21 mouse cellular contexts compared by ENCODE assay signal in the genomic region with DNA sequence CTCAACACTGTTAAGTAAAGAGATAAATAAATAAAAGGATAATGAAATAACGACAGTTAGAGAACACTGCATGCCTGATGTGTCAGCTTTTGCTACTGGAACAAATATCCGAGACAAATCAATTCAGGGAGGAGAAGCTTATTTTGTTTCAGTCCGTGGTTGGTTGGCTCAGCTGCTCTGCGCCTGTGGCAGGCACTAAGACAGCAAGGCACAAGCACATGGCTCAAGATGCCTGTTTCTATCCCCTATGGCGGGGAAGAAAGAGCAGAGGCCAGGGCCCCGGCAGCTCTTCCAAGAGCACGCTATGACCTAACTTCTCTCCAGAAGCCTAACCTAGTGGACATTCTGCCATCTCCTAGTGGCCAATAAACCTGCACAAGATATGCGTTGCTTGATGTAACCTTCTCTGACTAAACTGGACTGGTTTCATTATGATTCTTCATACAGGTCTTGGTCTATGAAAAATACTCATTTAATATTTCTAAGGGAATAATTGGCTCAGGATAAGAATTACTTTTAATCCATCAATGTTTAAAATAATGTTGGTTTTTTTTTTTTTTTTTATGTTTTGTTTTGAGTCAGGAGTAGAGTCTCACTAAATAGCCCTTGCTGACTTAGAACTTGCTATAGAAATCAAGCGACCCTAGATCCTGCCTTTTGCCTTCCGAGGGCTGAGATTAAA. TPM values are rescaled to one million over a fixed set of nuclear protein-coding genes. Genes with fewer than 3 reads are reported as not detected.
DNase-seq lines count a peak whose midpoint lies in the region; ATAC-seq and TF ChIP-seq lines count a peak whose summit lies in the region.
"Had no signal": no experiment of that assay in that cellular context is flagged by ENCODE, and none has a peak within 500 bp of the region (broad histone marks: within the 10 kb centered on the region; RNA-seq: fewer than 3 reads in every experiment).

No protein-coding gene starts in this region.

- H3K27me3 ChIP-seq in midbrain, embryonic 12.5 days, result no peaks in the 10 kb centered on the region
- no peaks in the 10 kb centered on the region for H3K27me3 ChIP-seq in midbrain, embryonic 10.5 days (ENCODE audit: low read depth, poor library complexity, severe bottlenecking)
- no peaks in the 10 kb centered on the region for H3K27me3 ChIP-seq in hindbrain, postnatal 0 days (ENCODE audit: insufficient read depth, low read length)
- no peaks in the 10 kb centered on the region for H3K27me3 ChIP-seq in neural tube, embryonic 14.5 days (ENCODE audit: control insufficient read depth, insufficient read depth, low read length)
- H3K27me3 ChIP-seq: embryonic facial prominence, embryonic 15.5 days; megakaryocyte, embryonic 14.5 days had no signal

- no peak overlapping the region for H3K9ac ChIP-seq in midbrain, embryonic 12.5 days (replicated peaks)
- 0 out of 2 replicates have a peak overlapping the region, but pooled peaks have one; percentile 9 for H3K9ac ChIP-seq in hindbrain, postnatal 0 days (replicated peaks; ENCODE audit: low read length)
- no peak overlapping the region for H3K9ac ChIP-seq in neural tube, embryonic 14.5 days (replicated peaks; ENCODE audit: low read depth, low read length)
- H3K9ac ChIP-seq: embryonic facial prominence, embryonic 15.5 days had no signal

- H3K9me3 ChIP-seq in midbrain, embryonic 12.5 days, result no peaks in the 10 kb centered on the region
- H3K9me3 ChIP-seq in midbrain, embryonic 10.5 days (replicated peaks), result no peaks in the 10 kb centered on the region
- no peaks in the 10 kb centered on the region for H3K9me3 ChIP-seq in hindbrain, postnatal 0 days (ENCODE audit: low read length)
- H3K9me3 ChIP-seq in neural tube, embryonic 14.5 days (ENCODE audit: control insufficient read depth, low read length), result no peaks in the 10 kb centered on the region
- H3K9me3 ChIP-seq: embryonic facial prominence, embryonic 15.5 days; limb, embryonic 10.5 days had no signal

- ATAC-seq in midbrain, embryonic 12.5 days (ENCODE audit: low FRiP score, low read depth), result peak; percentile 82; the same call in 1 of the 2 replicates
- peak; percentile 45; the same call in 1 of the 2 replicates for ATAC-seq in hindbrain, postnatal 0 days
- ATAC-seq in neural tube, embryonic 14.5 days (ENCODE audit: low read depth), result 0 out of 2 replicates have a peak, but pooled peaks have one; percentile 24
- ATAC-seq in granulocyte monocyte progenitor cell, adult 5-6 weeks (replicated peaks; ENCODE audit: poor library complexity, severe bottlenecking), result no peak
- ATAC-seq: activated CD4-positive, CD25-positive, alpha-beta regulatory T cell, adult 4 months had no signal

- whole genome bisulfite sequencing in midbrain, embryonic 12.5 days, result 57% methylated on average over 10 of the region's 10 CpGs
- WGBS in midbrain, embryonic 10.5 days, result 78% methylated on average over 10 of the region's 10 CpGs
- WGBS in hindbrain, postnatal 0 days, result 46% methylated on average over 10 of the region's 10 CpGs
- WGBS in neural tube, embryonic 14.5 days, result 51% methylated on average over 10 of the region's 10 CpGs

- no peak for TF ChIP-seq CTCF in hindbrain, postnatal 0 days (IDR thresholded peaks at IDR 0.05; ENCODE audit: low read depth)

- no peak overlapping the region for H3K4me2 ChIP-seq in midbrain, embryonic 12.5 days (replicated peaks)
- H3K4me2 ChIP-seq in hindbrain, postnatal 0 days (ENCODE audit: low read depth, low read length), result no peak overlapping the region
- H3K4me2 ChIP-seq in neural tube, embryonic 14.5 days (ENCODE audit: low read depth, low read length), result no peak overlapping the region
- H3K4me2 ChIP-seq: embryonic facial prominence, embryonic 15.5 days had no signal

- H3K4me3 ChIP-seq in midbrain, embryonic 12.5 days, result no peak overlapping the region
- H3K4me3 ChIP-seq in midbrain, embryonic 10.5 days, result no peak overlapping the region
- H3K4me3 ChIP-seq in hindbrain, postnatal 0 days (ENCODE audit: low read length), result no peak overlapping the region
- H3K4me3 ChIP-seq in neural tube, embryonic 14.5 days (ENCODE audit: low read depth, low read length), result no peak overlapping the region
- H3K4me3 ChIP-seq: embryonic facial prominence, embryonic 15.5 days; layer of hippocampus, adult 2 months; limb, embryonic 10.5 days; megakaryocyte, embryonic 14.5 days had no signal

- 0 out of 2 replicates have a peak overlapping the region, but pooled peaks have one; percentile 46 for H3K27ac ChIP-seq in midbrain, embryonic 12.5 days (replicated peaks)
- H3K27ac ChIP-seq in midbrain, embryonic 10.5 days (replicated peaks), result no peak overlapping the region
- H3K27ac ChIP-seq in hindbrain, postnatal 0 days, result no peak overlapping the region
- no peak overlapping the region for H3K27ac ChIP-seq in neural tube, embryonic 14.5 days (ENCODE audit: low read depth, low read length)
- H3K27ac ChIP-seq: embryonic facial prominence, embryonic 15.5 days; layer of hippocampus, adult 2 months; limb, embryonic 10.5 days had no signal

- peak; percentile 12 to 21 for DNase-seq in cerebellum, postnatal 10 days
- no peak for DNase-seq in cerebellum, adult 8-10 months
- no peak for DNase-seq in midbrain, embryonic 10.5 days (ENCODE audit: low spot score)
- peak; percentile 37 for DNase-seq in hindbrain, postnatal 0 days (ENCODE audit: low spot score)
- no peak for DNase-seq in urinary bladder, postnatal 4 days (ENCODE audit: low spot score in 2 of 2)
- DNase-seq: adrenal gland, postnatal 10 days; cerebellum, adult 11 months; heart, adult 18-20 months; heart, postnatal 36 days; kidney, adult 8-10 months; kidney, postnatal 14 days; lung, adult 18-20 months; thymus, postnatal 25 days had no signal

- H3K4me1 ChIP-seq in midbrain, embryonic 12.5 days, result no peaks in the 10 kb centered on the region
- H3K4me1 ChIP-seq in midbrain, embryonic 10.5 days, result peaks cover 3% of the 10 kb centered on the region; the same call in 1 of the 2 replicates
- no peaks in the 10 kb centered on the region for H3K4me1 ChIP-seq in hindbrain, postnatal 0 days (ENCODE audit: insufficient read depth, low read length)
- 0 out of 2 replicates have a peak, but pooled peaks cover 2% of the 10 kb centered on the region for H3K4me1 ChIP-seq in neural tube, embryonic 14.5 days (ENCODE audit: control insufficient read depth, insufficient read depth, low read length)
- H3K4me1 ChIP-seq: embryonic facial prominence, embryonic 15.5 days; limb, embryonic 10.5 days; megakaryocyte, embryonic 14.5 days had no signal

- no peaks in the 10 kb centered on the region for H3K36me3 ChIP-seq in midbrain, embryonic 12.5 days
- no peaks in the 10 kb centered on the region for H3K36me3 ChIP-seq in midbrain, embryonic 10.5 days
- no peaks in the 10 kb centered on the region for H3K36me3 ChIP-seq in hindbrain, postnatal 0 days (ENCODE audit: insufficient read depth, low read length)
- no peaks in the 10 kb centered on the region for H3K36me3 ChIP-seq in neural tube, embryonic 14.5 days (ENCODE audit: control insufficient read depth, insufficient read depth, low read length)
- H3K36me3 ChIP-seq: embryonic facial prominence, embryonic 15.5 days; limb, embryonic 10.5 days had no signal

RNA-seq across cellular contexts. Expression of gene Fbxo11, which starts 30.6 kb away (rescaled TPM):
- 33.0 and 35.0 TPM in 2 replicates for polyA plus RNA-seq in midbrain, embryonic 12.5 days (2016; fragmentation: Nextera tagmentation; extraction: Ambion mirVana)
- polyA plus RNA-seq in midbrain, embryonic 10.5 days (2016; fragmentation: Nextera tagmentation; extraction: Ambion mirVana), result 17.5 and 18.7 TPM in 2 replicates
- 39.3 and 39.5 TPM in 2 replicates for total RNA-seq in hindbrain, postnatal 0 days (2014; rRNA removed)
- polyA plus RNA-seq in hindbrain, postnatal 0 days (2015; fragmentation: Nextera tagmentation; extraction: Ambion mirVana), result 23.1 and 23.7 TPM in 2 replicates
- 47.7 and 47.8 TPM in 2 replicates for polyA plus RNA-seq in neural tube, embryonic 14.5 days (2014; fragmentation: Nextera tagmentation; extraction: Ambion mirVana)
- 22.0 and 23.1 TPM in 2 replicates for total RNA-seq in granulocyte monocyte progenitor cell, adult 5-6 weeks (2014; fragmentation: Nextera tagmentation)
- total RNA-seq in granulocyte monocyte progenitor cell, adult 5-6 weeks (2017), result 17.5 and 24.6 TPM in 2 replicates

Comparison
In these comparisons a context has a peak if more than half of its experiments do, and no peak if none do; other contexts are left out.
1. DNase-seq: peak in cerebellum, postnatal 10 days (2 of 2) and hindbrain, postnatal 0 days (single experiment); none in cerebellum, adult 8-10 months (single experiment), midbrain, embryonic 10.5 days (single experiment) and urinary bladder, postnatal 4 days (0 of 2).